Mouse (Mus musculus): ENCODE results near the gene Tuba1c. TPM values are rescaled to one million over a fixed set of nuclear protein-coding genes. Genes with fewer than 3 reads are reported as not detected.
A peak's percentile ranks its signal among the peaks of the same experiment; 100 is the strongest.

Gene Tuba1c
- polyA plus RNA-seq, 1 experiment from 2014 or later, result 146 TPM

DNA sequence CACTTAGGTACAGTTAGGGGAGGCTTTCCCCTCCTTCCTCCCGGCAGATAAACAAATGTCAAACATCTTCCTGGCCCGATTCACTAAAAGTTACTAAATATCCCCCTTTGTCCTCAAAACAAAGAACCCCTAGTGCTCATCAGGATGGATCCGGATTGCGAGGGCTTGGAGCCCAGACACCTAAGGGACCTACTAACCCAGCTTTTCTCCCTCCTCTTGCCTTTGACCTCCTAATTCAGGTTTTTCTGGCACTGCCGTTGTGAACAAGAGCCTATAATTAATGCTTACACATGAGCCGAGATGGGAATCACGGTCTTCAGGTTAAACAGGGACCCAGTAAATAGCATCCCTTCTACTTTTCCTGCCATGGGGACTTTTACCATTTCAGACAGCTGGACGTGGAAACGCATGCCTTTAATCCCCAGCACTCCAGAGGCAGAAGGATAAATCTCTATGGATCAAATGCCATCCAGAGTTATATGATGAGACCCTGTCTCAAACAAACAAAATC lies 38.1 kb upstream of the Tuba1c start:
- no peaks in the 10 kb centered on the region for H3K27me3 ChIP-seq (ENCODE audit: control insufficient read depth, insufficient read depth, low read length)
- no peaks in the 10 kb centered on the region for H3K9me3 ChIP-seq (ENCODE audit: control insufficient read depth, low read length)
- no peak for ATAC-seq (ENCODE audit: insufficient number of reproducible peaks, insufficient read depth, low FRiP score, low read depth)
- no peak overlapping the region for H3K4me3 ChIP-seq (ENCODE audit: control insufficient read depth in 1 of 2, insufficient read depth in 1 of 2, low read depth in 1 of 2, low read length in 2 of 2)
- H3K9ac ChIP-seq (ENCODE audit: low read length), result peak overlapping the region; percentile 63
- peak overlapping the region; percentile 44 for H3K4me2 ChIP-seq (ENCODE audit: low read length)
- WGBS, result 40% methylated on average over 9 of the region's 9 CpGs
- H3K27ac ChIP-seq (replicated peaks in 1 of 2; ENCODE audit: control insufficient read depth in 1 of 2, insufficient read depth in 1 of 2, low read depth in 2 of 2, low read length in 2 of 2), result peak overlapping the region in 1 of 2 experiments; percentile 53; a peak in 2 of 4 replicates
- H3K36me3 ChIP-seq (ENCODE audit: control insufficient read depth, insufficient read depth, low read length), result no peaks in the 10 kb centered on the region
- peaks cover 29 to 53% of the 10 kb centered on the region in 2 experiments for H3K4me1 ChIP-seq (ENCODE audit: control insufficient read depth in 2 of 2, insufficient read depth in 2 of 2, low read length in 2 of 2)

DNA sequence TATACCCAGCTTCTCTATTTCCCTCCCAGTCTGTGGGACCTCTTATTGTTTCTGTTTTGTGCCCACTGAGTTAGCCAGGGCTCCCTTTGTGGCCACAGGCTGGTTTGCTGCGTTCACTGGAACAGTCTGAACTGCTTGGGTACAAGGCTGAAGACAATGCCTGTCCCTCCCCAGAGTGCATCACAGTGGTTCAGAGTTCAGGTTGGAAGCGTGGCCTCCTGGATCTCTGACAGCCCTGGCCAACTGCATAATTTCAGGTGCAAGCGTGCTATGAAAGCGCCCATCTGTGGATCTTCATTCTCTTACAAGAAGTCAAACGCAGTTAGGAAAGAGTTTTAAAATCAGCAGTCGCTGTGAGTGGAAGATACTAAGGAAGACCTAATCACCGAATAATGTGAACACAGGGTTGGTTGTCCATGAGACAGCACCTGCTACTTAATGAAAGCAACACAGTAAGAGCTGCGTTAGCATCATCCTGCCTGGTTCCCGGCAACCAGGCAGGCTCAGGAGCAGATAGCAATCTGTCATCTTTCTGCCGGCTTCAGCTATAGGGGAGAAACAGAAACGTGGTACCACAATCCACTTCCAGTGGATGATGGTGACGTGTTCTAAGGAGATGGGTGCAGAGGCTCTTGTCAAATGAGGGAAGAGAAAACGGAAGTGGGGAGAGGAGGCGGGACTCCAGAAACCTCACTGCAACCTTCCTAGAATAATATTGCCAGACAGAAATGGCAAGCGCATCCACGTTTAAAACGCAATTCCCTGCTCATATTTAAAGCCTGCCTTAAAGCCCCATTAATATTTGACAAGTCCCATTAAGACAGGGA lies 37.4 kb upstream of the Tuba1c start:
- Histone ChIP-seq H3K4me2 (ENCODE audit: low read length) (peak overlapping the region; percentile 81), H3K27ac (replicated peaks in 1 of 2; ENCODE audit: control insufficient read depth in 1 of 2, insufficient read depth in 1 of 2, low read depth in 2 of 2, low read length in 2 of 2) (peak overlapping the region; percentile 85 to 96), H3K27me3 (ENCODE audit: control insufficient read depth, insufficient read depth, low read length) (no peaks in the 10 kb centered on the region), H3K9me3 (ENCODE audit: control insufficient read depth, low read length) (no peaks in the 10 kb centered on the region), H3K4me1 (ENCODE audit: control insufficient read depth in 2 of 2, insufficient read depth in 2 of 2, low read length in 2 of 2) (peaks cover 28 to 47% of the 10 kb centered on the region in 2 experiments), H3K36me3 (ENCODE audit: control insufficient read depth, insufficient read depth, low read length) (no peaks in the 10 kb centered on the region), H3K9ac (ENCODE audit: low read length) (peak overlapping the region; percentile 83), H3K4me3 (ENCODE audit: control insufficient read depth in 1 of 2, insufficient read depth in 1 of 2, low read depth in 1 of 2, low read length in 2 of 2) (peak overlapping the region; percentile 34 to 41)
- no peak for ATAC-seq (ENCODE audit: insufficient number of reproducible peaks, insufficient read depth, low FRiP score, low read depth)
- 32% methylated on average over 17 of the region's 17 CpGs for WGBS

DNA sequence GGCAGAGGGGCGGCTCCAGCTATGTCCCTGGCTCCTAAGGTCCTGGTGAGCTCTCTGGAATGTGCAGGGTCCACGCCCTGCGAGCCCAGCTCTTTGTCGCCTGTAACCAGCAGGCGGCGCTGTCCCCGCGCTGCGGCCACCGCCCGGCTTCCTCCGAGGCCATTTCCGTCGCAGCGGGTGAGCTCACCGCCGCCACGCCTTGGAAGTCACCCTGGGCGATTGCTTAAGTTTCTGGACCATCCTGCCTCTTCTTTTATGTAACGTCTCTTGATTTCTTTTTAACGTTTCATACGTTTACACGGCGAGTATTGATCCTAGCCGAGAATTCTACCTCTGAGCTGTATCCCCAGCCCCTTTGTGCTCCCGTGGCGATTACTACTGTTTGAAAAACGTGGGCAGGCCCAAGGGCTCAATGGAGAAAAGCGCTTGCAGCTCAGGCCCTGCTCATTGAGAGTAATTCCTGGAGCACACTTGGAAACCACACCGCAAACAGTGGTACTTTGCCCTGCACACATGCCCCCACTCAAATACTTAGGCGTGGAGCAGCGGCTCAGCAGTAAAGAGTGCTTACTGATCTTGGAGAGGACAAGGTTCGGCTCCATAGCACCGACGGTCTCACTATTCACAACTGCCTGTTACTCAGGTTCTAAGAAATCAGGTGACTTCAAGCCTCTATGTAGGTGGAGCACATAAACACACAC lies 36.4 kb upstream of the Tuba1c start:
- ATAC-seq (ENCODE audit: insufficient number of reproducible peaks, insufficient read depth, low FRiP score, low read depth), result peak; percentile 83
- Histone ChIP-seq H3K4me2 (ENCODE audit: low read length) (peak overlapping the region; percentile 81), H3K36me3 (ENCODE audit: control insufficient read depth, insufficient read depth, low read length) (no peaks in the 10 kb centered on the region), H3K27ac (replicated peaks in 1 of 2; ENCODE audit: control insufficient read depth in 1 of 2, insufficient read depth in 1 of 2, low read depth in 2 of 2, low read length in 2 of 2) (peak overlapping the region; percentile 96 to 99), H3K4me3 (ENCODE audit: control insufficient read depth in 1 of 2, insufficient read depth in 1 of 2, low read depth in 1 of 2, low read length in 2 of 2) (peak overlapping the region; percentile 41 to 51), H3K4me1 (ENCODE audit: control insufficient read depth in 2 of 2, insufficient read depth in 2 of 2, low read length in 2 of 2) (peaks cover 29 to 47% of the 10 kb centered on the region in 2 experiments), H3K9ac (ENCODE audit: low read length) (peak overlapping the region; percentile 83), H3K27me3 (ENCODE audit: control insufficient read depth, insufficient read depth, low read length) (no peaks in the 10 kb centered on the region), H3K9me3 (ENCODE audit: control insufficient read depth, low read length) (no peaks in the 10 kb centered on the region)
- WGBS, result 5% methylated on average over 35 of the region's 35 CpGs

DNA sequence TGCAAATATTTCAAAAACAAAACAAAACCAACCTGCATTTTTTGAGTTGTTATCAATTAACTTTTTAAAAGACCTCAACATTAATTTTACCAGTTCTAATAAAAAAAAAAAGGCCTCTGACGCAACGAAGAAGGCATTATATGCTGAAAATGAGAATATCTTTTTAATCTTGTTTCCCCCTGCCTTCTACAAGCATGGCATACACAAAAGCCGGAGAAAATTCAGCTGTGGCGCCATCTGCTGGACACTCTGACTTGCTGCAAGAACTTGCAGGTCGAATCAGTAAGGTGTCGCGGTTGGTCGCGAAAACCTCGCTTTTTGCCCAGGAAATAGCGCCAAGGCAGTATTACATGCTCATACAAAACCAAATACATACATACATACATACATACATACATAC lies 35.8 kb upstream of the Tuba1c start:
- Histone ChIP-seq H3K27ac (replicated peaks in 1 of 2; ENCODE audit: control insufficient read depth in 1 of 2, insufficient read depth in 1 of 2, low read depth in 2 of 2, low read length in 2 of 2) (peak overlapping the region in 1 of 2 experiments; percentile 96; a peak in 2 of 4 replicates), H3K4me2 (ENCODE audit: low read length) (peak overlapping the region; percentile 81), H3K9me3 (ENCODE audit: control insufficient read depth, low read length) (no peaks in the 10 kb centered on the region), H3K27me3 (ENCODE audit: control insufficient read depth, insufficient read depth, low read length) (no peaks in the 10 kb centered on the region), H3K4me1 (ENCODE audit: control insufficient read depth in 2 of 2, insufficient read depth in 2 of 2, low read length in 2 of 2) (peaks cover 33 to 53% of the 10 kb centered on the region in 2 experiments), H3K9ac (ENCODE audit: low read length) (peak overlapping the region; percentile 83), H3K36me3 (ENCODE audit: control insufficient read depth, insufficient read depth, low read length) (no peaks in the 10 kb centered on the region), H3K4me3 (ENCODE audit: control insufficient read depth in 1 of 2, insufficient read depth in 1 of 2, low read depth in 1 of 2, low read length in 2 of 2) (no peak overlapping the region)
- ATAC-seq (ENCODE audit: insufficient number of reproducible peaks, insufficient read depth, low FRiP score, low read depth), result no peak
- WGBS, result under 1% methylated on average over 11 of the region's 11 CpGs

DNA sequence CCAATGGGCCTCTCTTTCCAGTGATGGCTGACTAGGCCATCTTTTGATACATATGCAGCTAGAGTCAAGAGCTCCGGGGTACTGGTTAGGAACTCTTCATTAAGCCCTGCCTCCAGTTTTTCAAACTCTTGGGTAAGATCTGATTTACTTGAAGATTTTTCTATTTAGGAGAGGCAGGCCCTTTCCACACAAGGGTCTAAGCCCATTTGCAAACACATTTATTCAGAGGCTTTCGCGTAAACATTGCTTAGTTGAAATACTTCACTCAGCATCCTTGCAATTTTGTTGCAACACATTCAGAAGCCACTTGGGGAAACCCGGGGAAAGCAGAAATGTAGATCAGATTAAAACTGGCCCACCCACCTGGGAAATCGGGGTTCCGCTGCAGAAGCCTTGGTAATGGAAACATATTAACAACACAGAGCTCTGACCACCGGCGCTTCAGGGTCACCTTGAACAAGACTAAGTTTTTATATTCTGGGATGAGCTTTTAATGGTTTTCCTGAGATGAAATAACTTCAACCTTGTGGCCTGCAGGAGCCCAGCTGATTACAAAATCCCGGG lies 34.7 kb upstream of the Tuba1c start:
- H3K9me3 ChIP-seq (ENCODE audit: control insufficient read depth, low read length), result no peaks in the 10 kb centered on the region
- H3K9ac ChIP-seq (ENCODE audit: low read length), result no peak overlapping the region
- 77% methylated on average over 9 of the region's 9 CpGs for WGBS
- H3K27ac ChIP-seq (replicated peaks in 1 of 2; ENCODE audit: control insufficient read depth in 1 of 2, insufficient read depth in 1 of 2, low read depth in 2 of 2, low read length in 2 of 2), result no peak overlapping the region
- H3K36me3 ChIP-seq (ENCODE audit: control insufficient read depth, insufficient read depth, low read length), result no peaks in the 10 kb centered on the region
- no peak overlapping the region for H3K4me3 ChIP-seq (ENCODE audit: control insufficient read depth in 1 of 2, insufficient read depth in 1 of 2, low read depth in 1 of 2, low read length in 2 of 2)
- peaks cover 30 to 52% of the 10 kb centered on the region in 2 experiments for H3K4me1 ChIP-seq (ENCODE audit: control insufficient read depth in 2 of 2, insufficient read depth in 2 of 2, low read length in 2 of 2)
- H3K4me2 ChIP-seq (ENCODE audit: low read length), result no peak overlapping the region
- no peak for ATAC-seq (ENCODE audit: insufficient number of reproducible peaks, insufficient read depth, low FRiP score, low read depth)
- no peaks in the 10 kb centered on the region for H3K27me3 ChIP-seq (ENCODE audit: control insufficient read depth, insufficient read depth, low read length)

DNA sequence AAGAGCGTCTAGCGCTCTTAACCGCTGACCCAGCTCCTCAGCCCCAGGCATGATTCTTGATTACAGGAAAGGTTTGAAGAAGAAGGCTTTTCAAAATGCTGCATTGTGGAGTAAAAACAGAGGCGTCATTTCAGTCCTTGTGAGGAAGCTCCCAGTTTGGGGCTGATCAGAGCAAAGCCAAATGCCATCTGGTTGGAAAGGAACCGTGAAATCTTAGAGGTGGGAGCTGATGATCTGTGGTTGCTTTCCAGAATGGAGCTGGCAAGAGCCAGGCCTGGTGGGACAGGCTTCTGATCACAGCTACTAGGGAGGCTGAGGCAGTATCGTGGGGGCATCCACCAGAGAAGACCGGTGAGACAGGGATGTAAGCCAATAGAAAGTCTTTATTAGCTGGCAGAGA lies 32.9 kb upstream of the Tuba1c start:
- 86% methylated on average over 7 of the region's 7 CpGs for WGBS
- H3K4me1 ChIP-seq (ENCODE audit: control insufficient read depth in 2 of 2, insufficient read depth in 2 of 2, low read length in 2 of 2), result peaks cover 34 to 50% of the 10 kb centered on the region in 2 experiments
- no peak overlapping the region for H3K4me3 ChIP-seq (ENCODE audit: control insufficient read depth in 1 of 2, insufficient read depth in 1 of 2, low read depth in 1 of 2, low read length in 2 of 2)

More for the DNA sequence above, 32.9 kb upstream of the Tuba1c start:
- H3K9ac ChIP-seq (ENCODE audit: low read length), result no peak overlapping the region
- no peak for ATAC-seq (ENCODE audit: insufficient number of reproducible peaks, insufficient read depth, low FRiP score, low read depth)
- 0 out of 4 replicates have a peak overlapping the region, but pooled peaks of 1 of the 2 experiments have one; percentile 86 for H3K27ac ChIP-seq (replicated peaks in 1 of 2; ENCODE audit: control insufficient read depth in 1 of 2, insufficient read depth in 1 of 2, low read depth in 2 of 2, low read length in 2 of 2)
- H3K4me2 ChIP-seq (ENCODE audit: low read length), result no peak overlapping the region
- H3K9me3 ChIP-seq (ENCODE audit: control insufficient read depth, low read length), result no peaks in the 10 kb centered on the region
- no peaks in the 10 kb centered on the region for H3K36me3 ChIP-seq (ENCODE audit: control insufficient read depth, insufficient read depth, low read length)
- H3K27me3 ChIP-seq (ENCODE audit: control insufficient read depth, insufficient read depth, low read length), result no peaks in the 10 kb centered on the region
